Mouse (Mus musculus) midbrain, embryonic 13.5 days (tissue): ENCODE results near the gene Cwc25. TPM values are rescaled to one million over a fixed set of nuclear protein-coding genes. Genes with fewer than 3 reads are reported as not detected.

Experiments used
- ATAC-seq: fragments of 200-750 bp; cut with Nextera tagmentation; 2 replicates; pipeline ENCODE4 v1.8.0; 2017; ENCODE audit warnings: mild to moderate bottlenecking, moderate TSS enrichment, moderate library complexity
- H3K27ac ChIP-seq: fragments of 300-500 bp; sonication (generic); 2 replicates; pipeline ENCODE4 v1.5.1; 2015; ENCODE audit warnings: inconsistent platforms, mild to moderate bottlenecking, moderate library complexity
- H3K27me3 ChIP-seq: fragments of 300-500 bp; sonication (generic); 2 replicates; pipeline ENCODE4 v1.6.1; 2015; ENCODE audit warnings: mild to moderate bottlenecking, inconsistent platforms
- H3K36me3 ChIP-seq: fragments of 300-500 bp; sonication (generic); 2 replicates; pipeline ENCODE4 v1.6.1; 2015; ENCODE audit warnings: mild to moderate bottlenecking, inconsistent platforms
- H3K4me1 ChIP-seq: fragments of 300-500 bp; sonication (generic); replicated peaks from 2 replicates; pipeline ENCODE4 v1.6.1; 2015; ENCODE audit warnings: inconsistent platforms
- H3K4me2 ChIP-seq: fragments of 300-500 bp; sonication (generic); replicated peaks from 2 replicates; pipeline ENCODE4 v1.6.1; 2015; ENCODE audit warnings: moderate library complexity, mild to moderate bottlenecking, inconsistent platforms
- H3K4me3 ChIP-seq: fragments of 300-500 bp; sonication (generic); replicated peaks from 2 replicates; pipeline ENCODE4 v1.5.1; 2015; ENCODE audit warnings: mild to moderate bottlenecking, inconsistent platforms
- H3K9ac ChIP-seq: fragments of 300-500 bp; sonication (generic); replicated peaks from 2 replicates; pipeline ENCODE4 v1.6.1; 2015; ENCODE audit warnings: mild to moderate bottlenecking, inconsistent platforms
- H3K9me3 ChIP-seq: fragments of 300-500 bp; sonication (generic); 2 replicates; pipeline ENCODE4 v1.6.1; 2016; ENCODE audit warnings: mild to moderate bottlenecking, inconsistent platforms
- WGBS: fragments of 180-500 bp; shearing (Covaris S2); methylation state at CpG from one replicate; pipeline ENCODE4 v1.1.7; 2015; 5-methylcytosine and 5-hydroxymethylcytosine counted together
- polyA plus RNA-seq: library from polyadenylated mRNA; unstranded; fragments of >200 nt; fragmentation: Nextera tagmentation; extraction: Ambion mirVana; gene quantifications from 2 replicates; pipeline ENCODE4 v1.2.1, GENCODE M21; 2015

The Cwc25 gene
- polyA plus RNA-seq, 1 experiment from 2014 or later: 19.0 TPM

GRCm38 (mm10) chr11:97781832-97782563 is 15.6 kb upstream of the Cwc25 start, which contains the start of gene Rpl23:
Rpl23 (minus strand) TSS chr11:97782437.
- under 1% methylated on average over 67 of the region's 67 CpGs for WGBS
- H3K9ac ChIP-seq: peak within 1 kb of the TSS; percentile 96
- no peaks in the 10 kb centered on the region for H3K9me3 ChIP-seq
- H3K4me3 ChIP-seq: peak within 1 kb of the TSS; percentile 81
- peak within 1 kb of the TSS; percentile 88 for H3K27ac ChIP-seq
- H3K27me3 ChIP-seq: no peaks in the 10 kb centered on the region
- H3K4me2 ChIP-seq: peak within 1 kb of the TSS; percentile 79
- peaks cover 29% of the 10 kb centered on the region for H3K4me1 ChIP-seq
- peaks cover 40% of the 10 kb centered on the region for H3K36me3 ChIP-seq
- ATAC-seq: peak; percentile 93

GRCm38 (mm10) chr11:97781478-97781831 is 15.1 kb upstream of the Cwc25 start:
- peak overlapping the region; percentile 96 for H3K9ac ChIP-seq
- H3K36me3 ChIP-seq: peaks cover 45% of the 10 kb centered on the region
- H3K27me3 ChIP-seq: no peaks in the 10 kb centered on the region
- 2% methylated on average over 11 of the region's 11 CpGs for WGBS
- H3K4me2 ChIP-seq: peak overlapping the region; percentile 79
- no peak for ATAC-seq
- peaks cover 29% of the 10 kb centered on the region for H3K4me1 ChIP-seq
- H3K4me3 ChIP-seq: peak overlapping the region; percentile 81
- H3K9me3 ChIP-seq: no peaks in the 10 kb centered on the region
- peak overlapping the region; percentile 88 for H3K27ac ChIP-seq

GRCm38 (mm10) chr11:97779968-97780701 is 13.8 kb upstream of the Cwc25 start:
- H3K4me3 ChIP-seq: peak overlapping the region; percentile 81
- ATAC-seq: no peak
- 91% methylated on average over 2 of the region's 2 CpGs for WGBS

GRCm38 (mm10) chr11:97778918-97779317 is 12.6 kb upstream of the Cwc25 start:
- no peaks in the 10 kb centered on the region for H3K27me3 ChIP-seq
- ATAC-seq: no peak
- peaks cover 29% of the 10 kb centered on the region for H3K4me1 ChIP-seq
- H3K9me3 ChIP-seq: no peaks in the 10 kb centered on the region
- H3K27ac ChIP-seq: no peak overlapping the region
- no peak overlapping the region for H3K4me3 ChIP-seq
- no peak overlapping the region for H3K9ac ChIP-seq
- 98% methylated on average over 1 of the region's 1 CpGs for WGBS
- no peak overlapping the region for H3K4me2 ChIP-seq
- peaks cover 62% of the 10 kb centered on the region for H3K36me3 ChIP-seq

More at GRCm38 (mm10) chr11:97779968-97780701, 13.8 kb upstream of the Cwc25 start:
- peaks cover 29% of the 10 kb centered on the region for H3K4me1 ChIP-seq
- H3K4me2 ChIP-seq: peak overlapping the region; percentile 79
- H3K27ac ChIP-seq: no peak overlapping the region
- H3K27me3 ChIP-seq: no peaks in the 10 kb centered on the region
- H3K9me3 ChIP-seq: no peaks in the 10 kb centered on the region
- H3K36me3 ChIP-seq: peaks cover 58% of the 10 kb centered on the region
- peak overlapping the region; percentile 96 for H3K9ac ChIP-seq

GRCm38 (mm10) chr11:97777129-97777529 is 10.8 kb upstream of the Cwc25 start:
- Histone ChIP-seq H3K9ac (no peak overlapping the region), H3K27ac (no peak overlapping the region), H3K9me3 (no peaks in the 10 kb centered on the region), H3K36me3 (peaks cover 62% of the 10 kb centered on the region), H3K4me1 (peaks cover 21% of the 10 kb centered on the region), H3K4me2 (no peak overlapping the region), H3K27me3 (no peaks in the 10 kb centered on the region), H3K4me3 (no peak overlapping the region)
- ATAC-seq: no peak
- WGBS: 47% methylated on average over 2 of the region's 2 CpGs

- Histone ChIP-seq H3K4me1 (peaks cover 21% of the 10 kb centered on the region), H3K9ac (no peak overlapping the region), H3K27me3 (no peaks in the 10 kb centered on the region), H3K9me3 (no peaks in the 10 kb centered on the region), H3K4me2 (no peak overlapping the region), H3K27ac (no peak overlapping the region), H3K36me3 (peaks cover 62% of the 10 kb centered on the region), H3K4me3 (no peak overlapping the region)
- WGBS: 60% methylated on average over 5 of the region's 5 CpGs
- no peak for ATAC-seq
Observed at GRCm38 (mm10) chr11:97776497-97777128, 10.3 kb upstream of the Cwc25 start.

- no peak for ATAC-seq
- H3K4me2 ChIP-seq: no peak within 1 kb of the TSS
- no peak within 1 kb of the TSS for H3K9ac ChIP-seq
- peaks cover 60% of the 10 kb centered on the region for H3K36me3 ChIP-seq
- H3K4me1 ChIP-seq: peaks cover 16% of the 10 kb centered on the region
- H3K4me3 ChIP-seq: no peak within 1 kb of the TSS
- 43% methylated on average over 17 of the region's 17 CpGs for WGBS
- H3K27me3 ChIP-seq: no peaks in the 10 kb centered on the region
- no peaks in the 10 kb centered on the region for H3K9me3 ChIP-seq
- H3K27ac ChIP-seq: no peak within 1 kb of the TSS
Observed at GRCm38 (mm10) chr11:97775808-97776496, 9.6 kb upstream of the Cwc25 start, which contains the start of gene 1700001P01Rik. 1700001P01Rik (minus strand) TSS chr11:97775918.

- ATAC-seq: no peak
- no peak overlapping the region for H3K4me2 ChIP-seq
- no peak overlapping the region for H3K9ac ChIP-seq
- H3K9me3 ChIP-seq: no peaks in the 10 kb centered on the region
- H3K27me3 ChIP-seq: no peaks in the 10 kb centered on the region
- H3K4me3 ChIP-seq: no peak overlapping the region
- H3K36me3 ChIP-seq: peaks cover 53% of the 10 kb centered on the region
- H3K27ac ChIP-seq: no peak overlapping the region
- WGBS: 81% methylated on average over 13 of the region's 13 CpGs
- peaks cover 8% of the 10 kb centered on the region for H3K4me1 ChIP-seq
Observed at GRCm38 (mm10) chr11:97775186-97775585, 8.8 kb upstream of the Cwc25 start.

- no peak overlapping the region for H3K4me2 ChIP-seq
- WGBS: 81% methylated on average over 14 of the region's 14 CpGs
- peaks cover 17% of the 10 kb centered on the region for H3K36me3 ChIP-seq
- H3K9ac ChIP-seq: no peak overlapping the region
- no peak overlapping the region for H3K4me3 ChIP-seq
- ATAC-seq: no peak
- no peaks in the 10 kb centered on the region for H3K27me3 ChIP-seq
- H3K4me1 ChIP-seq: peaks cover 4% of the 10 kb centered on the region; the same call in 1 of the 2 replicates
- H3K9me3 ChIP-seq: no peaks in the 10 kb centered on the region
- H3K27ac ChIP-seq: no peak overlapping the region
Observed at GRCm38 (mm10) chr11:97771410-97771809, 5.1 kb upstream of the Cwc25 start.

GRCm38 (mm10) chr11:97769704-97770103 is 3.3 kb upstream of the Cwc25 start:
- Histone ChIP-seq H3K4me1 (peaks cover 17% of the 10 kb centered on the region), H3K27me3 (no peaks in the 10 kb centered on the region), H3K27ac (no peak overlapping the region), H3K36me3 (no peaks in the 10 kb centered on the region), H3K4me3 (no peak overlapping the region), H3K9ac (no peak overlapping the region), H3K9me3 (no peaks in the 10 kb centered on the region), H3K4me2 (no peak overlapping the region)
- ATAC-seq: no peak
- WGBS: 40% methylated on average over 2 of the region's 2 CpGs

- Histone ChIP-seq H3K4me3 (no peak overlapping the region), H3K4me1 (peaks cover 18% of the 10 kb centered on the region), H3K9me3 (no peaks in the 10 kb centered on the region), H3K27ac (no peak overlapping the region), H3K4me2 (no peak overlapping the region), H3K9ac (no peak overlapping the region), H3K27me3 (no peaks in the 10 kb centered on the region), H3K36me3 (peaks cover 63% of the 10 kb centered on the region)
- ATAC-seq: no peak
Observed at GRCm38 (mm10) chr11:97761638-97762037, 4.7 kb downstream of the Cwc25 start.
